Mouse (Mus musculus) fibroblast of lung, adult 2 months (primary cell): ENCODE data around the gene Fsip1.
A peak's percentile ranks its signal among the peaks of the same experiment; 100 is the strongest.

ENCODE experiments used
- DNase-seq: peaks from one replicate; pipeline ENCODE4 v3.0.0-alpha.2; 2011; ENCODE audit warnings: low read depth

The Fsip1 gene

GRCm38 (mm10) chr2:118254516-118254915 lies 2.2 kb downstream of the Fsip1 start:
- no peak for DNase-seq

GRCm38 (mm10) chr2:118248966-118249365 lies 7.8 kb downstream of the Fsip1 start:
- DNase-seq: no peak

- no peak for DNase-seq
Observed at GRCm38 (mm10) chr2:118248016-118248415, 8.8 kb downstream of the Fsip1 start.

GRCm38 (mm10) chr2:118245914-118246313 lies 10.9 kb downstream of the Fsip1 start:
- DNase-seq: no peak

- no peak for DNase-seq
Observed at GRCm38 (mm10) chr2:118236196-118236595, 20.6 kb downstream of the Fsip1 start.

- no peak for DNase-seq
Observed at GRCm38 (mm10) chr2:118235614-118236013, 21.2 kb downstream of the Fsip1 start.

- DNase-seq: no peak
Observed at GRCm38 (mm10) chr2:118230544-118230943, 26.2 kb downstream of the Fsip1 start.

- DNase-seq: no peak
Observed at GRCm38 (mm10) chr2:118228486-118229079, 28.2 kb downstream of the Fsip1 start.

- DNase-seq: peak; percentile 52
Observed at GRCm38 (mm10) chr2:118225316-118226041, 31.3 kb downstream of the Fsip1 start.

- DNase-seq: no peak
Observed at GRCm38 (mm10) chr2:118217993-118218595, 38.7 kb downstream of the Fsip1 start.

GRCm38 (mm10) chr2:118209712-118210111 lies 47.1 kb downstream of the Fsip1 start:
- DNase-seq: no peak

- no peak for DNase-seq
Observed at GRCm38 (mm10) chr2:118208651-118209050, 48.1 kb downstream of the Fsip1 start.

GRCm38 (mm10) chr2:118205991-118206585 lies 50.7 kb downstream of the Fsip1 start:
- no peak for DNase-seq

GRCm38 (mm10) chr2:118204646-118205045 lies 52.1 kb downstream of the Fsip1 start:
- no peak for DNase-seq

- DNase-seq: no peak
Observed at GRCm38 (mm10) chr2:118203739-118204461, 52.9 kb downstream of the Fsip1 start.

- DNase-seq: no peak
Observed at GRCm38 (mm10) chr2:118202934-118203333, 53.8 kb downstream of the Fsip1 start.

GRCm38 (mm10) chr2:118201983-118202382 lies 54.8 kb downstream of the Fsip1 start:
- DNase-seq: no peak

- DNase-seq: peak; percentile 49
Observed at GRCm38 (mm10) chr2:118199867-118200266, 56.9 kb downstream of the Fsip1 start.

GRCm38 (mm10) chr2:118196966-118197365 lies 59.8 kb downstream of the Fsip1 start:
- DNase-seq: no peak

- no peak for DNase-seq
Observed at GRCm38 (mm10) chr2:118182136-118182535, 74.6 kb downstream of the Fsip1 start.

GRCm38 (mm10) chr2:118179873-118180585 lies 76.7 kb downstream of the Fsip1 start:
- no peak for DNase-seq

- no peak for DNase-seq
Observed at GRCm38 (mm10) chr2:118179472-118179871, 77.3 kb downstream of the Fsip1 start.
